Mouse (Mus musculus) small intestine, adult 2 months (tissue): Measurements from ENCODE around the gene Pip5k1a.

Source experiments
- CTCF ChIP-seq: fragments of 200-500 bp; IDR thresholded peaks from 2 replicates; pipeline ENCODE4 v1.5.1; 2012; ENCODE audit warnings: low read depth, mild to moderate bottlenecking, control low read depth, inconsistent platforms, low read length, moderate library complexity, mixed read lengths; ENCODE audit not compliant: insufficient replicate concordance, insufficient read length; ENCODE audit errors: extremely low read depth
- POLR2A ChIP-seq: fragments of 200-500 bp; IDR thresholded peaks from 2 replicates; pipeline ENCODE4 v1.6.1; 2012; ENCODE audit warnings: low read depth, mild to moderate bottlenecking, control low read depth, inconsistent platforms, low read length, moderate library complexity

DNA sequence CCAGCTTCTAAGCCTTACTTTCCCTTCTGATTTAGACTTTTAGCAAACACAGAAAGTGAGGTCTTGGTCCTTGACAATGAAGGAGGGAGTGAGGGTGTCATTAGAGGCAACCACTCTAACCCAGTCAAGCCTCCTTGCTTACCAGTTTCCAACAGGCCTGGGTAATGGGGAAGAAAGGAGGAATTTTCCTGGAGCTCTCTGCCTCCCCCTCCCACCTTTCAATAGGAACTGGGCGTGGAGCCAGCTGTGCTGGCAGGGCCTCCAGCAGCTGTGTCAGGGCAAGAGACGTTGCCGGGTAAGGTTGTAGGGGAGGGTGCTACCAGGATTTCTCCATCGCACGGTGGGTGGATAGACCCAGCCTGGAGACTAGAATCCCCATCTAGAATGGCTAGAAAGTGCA is 18.2 kb upstream of the Pip5k1a start:
- TF ChIP-seq POLR2A (no peak), CTCF (no peak)
